Mouse (Mus musculus): Measurements from ENCODE around the gene Zfp248.

Gene Zfp248

DNA sequence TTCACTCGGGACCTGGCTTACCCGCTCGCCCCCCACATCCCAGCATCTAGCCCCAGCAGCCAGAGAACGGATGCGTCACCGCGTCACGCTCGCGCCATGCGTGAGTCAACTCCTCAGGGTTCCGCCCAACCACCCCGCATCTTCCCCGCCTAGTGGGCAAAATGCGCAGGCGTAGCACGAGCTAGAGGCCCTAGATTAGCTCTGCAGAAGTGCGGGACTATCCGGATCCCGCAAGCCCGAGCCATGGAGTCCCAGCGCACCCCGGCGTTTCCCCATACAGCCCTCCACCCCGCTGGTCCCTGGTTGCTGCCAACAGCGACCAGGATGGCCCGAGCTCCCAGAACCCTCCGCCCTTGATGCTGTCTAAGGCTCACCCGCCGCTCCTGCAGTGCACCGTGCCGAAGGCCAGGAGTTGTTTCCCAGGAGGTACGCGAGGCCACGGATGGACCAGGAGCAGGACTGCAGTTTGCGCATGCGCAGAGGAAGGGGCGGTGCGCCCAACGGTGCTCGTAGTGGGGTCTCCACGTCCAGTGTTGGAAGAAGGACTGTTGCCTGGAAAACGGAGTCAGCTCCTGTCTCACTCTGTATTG is at the start of gene Zfp248:
Gene Zfp248, minus strand, starts transcription at position 487 of the 590 bp plus-strand sequence.
- DNase-seq (ENCODE audit: low read depth): peak; percentile 97

DNA sequence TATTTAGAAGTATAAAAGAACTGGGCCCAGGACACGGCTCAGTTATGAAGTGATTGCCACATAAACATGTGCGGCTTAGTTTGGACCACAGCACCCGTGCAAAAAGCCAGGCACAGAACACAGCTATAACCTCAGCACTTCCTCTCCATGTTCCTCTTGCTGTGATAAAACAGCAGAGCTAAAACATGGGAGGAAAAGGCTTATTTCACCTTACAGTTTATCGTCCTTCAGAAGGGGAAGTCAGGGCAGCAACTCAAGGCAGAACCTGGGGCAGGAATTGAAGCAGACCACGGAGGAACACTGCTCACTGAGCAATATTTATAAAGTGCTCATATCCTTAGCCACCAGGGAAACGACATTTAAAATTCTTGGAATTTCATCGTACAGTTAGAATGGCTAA is 43.7 kb upstream of the Zfp248 start:
- DNase-seq (ENCODE audit: low read depth): no peak

DNA sequence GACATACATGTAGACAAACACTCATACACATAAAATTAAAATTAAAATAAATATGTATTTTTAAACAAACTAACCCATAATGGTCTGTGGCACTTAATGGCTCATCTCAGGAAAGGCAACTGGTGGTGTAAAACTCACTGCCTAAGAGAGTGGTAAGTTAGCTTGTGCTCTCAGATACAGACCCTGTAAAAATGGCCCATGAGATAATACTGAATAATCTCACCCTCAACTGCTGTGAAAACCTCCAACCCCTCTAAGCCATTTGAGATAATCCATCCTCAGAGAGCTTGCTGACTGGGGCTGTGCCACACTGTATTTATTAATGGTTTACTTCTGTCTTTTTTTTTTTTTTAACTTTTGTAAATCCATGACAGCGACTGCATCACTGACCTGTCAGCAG is 26.8 kb upstream of the Zfp248 start:
- DNase-seq (ENCODE audit: low read depth): no peak

DNA sequence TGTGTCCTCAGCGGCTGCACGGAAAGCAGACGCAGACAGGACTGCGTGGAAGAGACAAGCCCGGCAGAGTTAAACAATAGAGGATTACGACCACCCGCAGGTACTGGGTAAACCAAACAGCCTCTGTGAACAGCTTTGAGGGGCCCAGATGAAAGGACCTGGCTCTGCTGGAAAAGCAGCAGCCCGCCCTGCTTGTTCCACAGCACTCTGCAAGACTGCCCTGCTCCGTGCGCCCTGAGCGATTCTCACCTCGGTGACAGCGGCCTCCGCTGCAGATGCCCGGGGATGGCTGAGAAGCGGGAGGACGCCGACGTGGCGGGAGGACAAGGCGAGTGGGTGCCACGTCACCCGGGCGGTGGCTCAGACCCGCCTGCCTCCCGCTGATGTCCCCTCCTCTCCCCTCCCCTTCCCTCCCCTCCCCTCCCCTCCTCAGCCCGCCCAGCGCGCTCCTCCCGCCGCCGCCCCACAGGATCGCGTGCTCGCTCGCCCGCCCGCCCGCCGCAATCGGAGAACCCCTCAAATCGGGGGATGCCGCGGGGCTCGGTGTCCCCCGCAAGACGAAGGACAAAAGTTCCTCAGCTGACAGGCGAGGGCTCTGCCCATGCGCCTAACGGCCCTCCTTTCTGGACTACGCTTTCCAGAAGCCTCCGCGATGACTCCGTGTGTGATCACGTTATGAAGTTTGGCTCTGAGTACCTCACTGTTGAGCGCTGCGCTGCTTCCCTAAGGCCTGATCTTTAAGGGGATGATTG is 23.8 kb upstream of the Zfp248 start, which contains the start of gene Zfp9:
Gene Zfp9, minus strand, starts transcription at position 364 of the 752 bp plus-strand sequence.
- peak; percentile 95 for DNase-seq (ENCODE audit: low read depth)

DNA sequence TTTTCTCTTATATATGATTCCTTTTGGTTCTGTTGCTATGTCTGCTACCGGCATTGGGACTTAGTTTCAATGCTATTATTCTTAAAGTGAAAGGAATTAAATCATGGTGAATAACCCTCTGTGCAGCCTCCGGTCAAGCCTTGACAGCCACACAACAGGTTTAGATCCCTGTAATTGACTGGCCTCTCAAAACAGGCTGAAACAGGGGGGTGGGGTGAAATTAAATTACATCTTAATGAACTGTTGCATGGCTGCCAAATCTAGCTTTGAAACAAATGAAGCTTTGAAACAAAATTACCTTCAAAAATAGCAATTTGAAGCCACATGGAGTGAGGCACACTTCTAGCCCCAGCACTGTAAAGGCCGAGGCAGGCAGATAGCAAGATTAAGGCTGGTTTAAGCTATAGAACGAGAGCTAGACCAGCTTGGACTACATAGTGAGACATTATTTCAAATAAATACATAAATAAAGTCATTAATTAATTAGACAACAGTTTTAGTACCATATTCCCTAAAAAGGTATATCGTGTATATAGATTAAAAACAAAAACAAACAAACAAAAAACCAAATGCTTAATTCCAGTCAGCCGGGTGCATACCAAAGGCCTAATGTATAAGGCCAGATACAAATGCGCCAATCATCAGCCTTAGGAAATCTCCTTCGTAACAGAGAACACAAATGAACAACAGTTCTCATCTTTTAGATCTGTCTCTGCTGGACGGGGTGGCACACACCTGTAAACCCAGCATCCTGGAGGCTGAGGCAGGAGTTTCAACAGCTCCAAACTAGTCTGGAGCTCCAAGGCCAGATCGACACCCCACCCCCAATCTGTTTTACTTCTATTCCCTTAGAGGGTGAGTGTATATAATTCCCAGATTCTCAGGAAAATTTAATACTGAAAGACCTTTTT is 22.8 kb upstream of the Zfp248 start:
- DNase-seq (ENCODE audit: low read depth): peak; percentile 54

DNA sequence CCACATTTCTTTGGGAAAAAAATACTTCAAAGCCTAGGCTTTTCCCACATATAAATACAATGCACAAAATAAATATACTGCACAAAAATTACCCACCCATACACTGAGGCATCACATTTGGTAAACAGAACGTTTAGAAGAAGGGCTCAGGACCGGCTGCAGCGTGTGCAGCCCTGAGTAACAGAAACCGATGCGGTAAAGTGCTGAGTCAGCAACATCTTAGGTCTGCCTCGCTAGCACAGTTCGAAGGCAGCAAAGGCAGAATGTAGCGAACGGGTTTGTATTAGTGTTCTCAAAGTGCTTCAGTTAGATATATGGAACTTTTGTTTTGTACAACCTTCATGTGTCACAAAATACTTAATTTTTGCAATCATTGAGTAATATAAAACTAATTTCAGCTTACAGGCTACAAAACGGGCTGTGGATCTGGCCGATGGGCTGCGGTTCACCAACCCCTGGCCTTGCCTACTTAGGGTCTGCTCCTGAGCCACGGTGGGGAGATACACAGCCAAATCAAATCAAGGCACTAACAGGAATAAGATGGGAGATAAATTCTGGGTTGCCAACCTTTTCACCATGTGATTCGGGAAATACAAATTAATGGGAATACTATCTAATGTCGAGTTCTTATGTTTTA is 6.9 kb upstream of the Zfp248 start:
- no peak for DNase-seq (ENCODE audit: low read depth)

DNA sequence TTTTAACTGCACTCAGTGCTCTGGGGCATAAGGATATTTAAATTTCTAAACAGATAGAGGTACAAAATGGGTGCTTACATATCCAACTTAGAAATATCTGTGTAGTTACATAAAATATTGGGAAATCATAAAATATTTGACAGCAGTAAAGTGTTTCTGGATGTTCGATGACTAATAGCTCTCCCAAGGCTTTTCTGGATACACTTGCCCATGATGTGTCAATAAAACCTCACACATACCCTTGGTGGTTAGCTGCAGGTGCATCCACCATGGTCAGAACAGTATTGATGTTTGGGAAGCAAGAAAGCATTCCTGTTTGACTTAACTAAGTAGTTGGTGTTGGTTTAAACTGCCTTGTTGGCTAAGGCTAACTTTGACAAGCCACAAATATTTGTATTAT is 2.4 kb upstream of the Zfp248 start:
- DNase-seq (ENCODE audit: low read depth): peak; percentile 57

DNA sequence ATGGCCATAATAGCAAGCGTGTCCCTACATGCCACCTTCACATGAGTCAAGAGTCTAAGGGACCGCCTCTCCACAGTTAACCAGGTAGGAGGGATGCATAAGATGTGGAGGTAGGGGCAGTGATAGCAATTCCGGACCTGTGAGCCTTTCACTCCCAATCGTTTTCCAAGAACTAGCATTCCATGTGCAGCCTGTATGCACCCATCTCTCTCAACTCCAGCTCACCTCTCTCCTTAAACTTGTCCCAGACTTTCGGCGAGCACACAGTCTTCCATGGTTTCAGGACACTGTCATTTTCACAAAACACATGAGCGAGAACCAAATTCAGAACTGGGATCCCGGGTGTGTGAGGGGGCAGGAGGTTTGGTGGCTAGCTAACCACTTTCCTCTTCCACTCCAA is 876 bp downstream of the Zfp248 start:
- no peak for DNase-seq (ENCODE audit: low read depth)

DNA sequence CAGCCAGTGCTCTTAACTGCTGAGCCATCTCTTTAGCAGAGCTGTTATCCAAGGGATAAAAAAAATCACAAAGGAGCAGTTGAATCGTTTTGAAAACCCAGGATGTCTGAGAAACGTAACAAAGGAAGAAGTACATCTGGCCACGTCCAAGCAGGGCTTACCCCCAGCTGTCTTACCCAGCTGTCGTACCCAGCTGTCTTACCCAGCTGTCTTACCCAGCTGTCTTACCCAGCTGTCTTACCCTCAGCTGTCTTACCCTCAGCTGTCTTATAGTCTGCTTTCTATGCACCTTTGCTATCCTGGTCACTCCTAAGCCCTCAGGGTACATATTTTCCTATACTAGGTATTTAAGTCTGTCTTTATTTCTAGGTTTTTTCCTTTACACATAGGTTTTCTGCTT is 23.8 kb downstream of the Zfp248 start:
- no peak for DNase-seq (ENCODE audit: low read depth)

DNA sequence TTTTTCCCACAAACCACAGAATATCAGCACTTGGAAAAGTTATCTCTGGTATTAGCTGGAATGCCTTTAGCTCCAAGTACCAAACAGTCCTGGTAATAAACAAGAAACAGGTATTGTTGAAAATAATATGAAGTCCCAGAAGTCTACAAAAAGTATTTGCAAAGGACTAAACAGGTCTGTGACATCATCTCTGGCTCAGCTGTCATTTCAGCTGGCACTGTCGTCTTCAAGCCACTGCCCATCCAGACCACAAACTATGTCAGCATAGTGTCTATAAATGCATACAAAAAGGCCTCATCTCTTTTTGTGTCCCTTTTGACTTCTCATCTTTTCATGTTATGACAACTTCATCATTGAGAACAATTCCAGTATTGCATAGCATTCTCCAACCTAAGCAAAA is 28.7 kb downstream of the Zfp248 start:
- DNase-seq (ENCODE audit: low read depth): no peak

DNA sequence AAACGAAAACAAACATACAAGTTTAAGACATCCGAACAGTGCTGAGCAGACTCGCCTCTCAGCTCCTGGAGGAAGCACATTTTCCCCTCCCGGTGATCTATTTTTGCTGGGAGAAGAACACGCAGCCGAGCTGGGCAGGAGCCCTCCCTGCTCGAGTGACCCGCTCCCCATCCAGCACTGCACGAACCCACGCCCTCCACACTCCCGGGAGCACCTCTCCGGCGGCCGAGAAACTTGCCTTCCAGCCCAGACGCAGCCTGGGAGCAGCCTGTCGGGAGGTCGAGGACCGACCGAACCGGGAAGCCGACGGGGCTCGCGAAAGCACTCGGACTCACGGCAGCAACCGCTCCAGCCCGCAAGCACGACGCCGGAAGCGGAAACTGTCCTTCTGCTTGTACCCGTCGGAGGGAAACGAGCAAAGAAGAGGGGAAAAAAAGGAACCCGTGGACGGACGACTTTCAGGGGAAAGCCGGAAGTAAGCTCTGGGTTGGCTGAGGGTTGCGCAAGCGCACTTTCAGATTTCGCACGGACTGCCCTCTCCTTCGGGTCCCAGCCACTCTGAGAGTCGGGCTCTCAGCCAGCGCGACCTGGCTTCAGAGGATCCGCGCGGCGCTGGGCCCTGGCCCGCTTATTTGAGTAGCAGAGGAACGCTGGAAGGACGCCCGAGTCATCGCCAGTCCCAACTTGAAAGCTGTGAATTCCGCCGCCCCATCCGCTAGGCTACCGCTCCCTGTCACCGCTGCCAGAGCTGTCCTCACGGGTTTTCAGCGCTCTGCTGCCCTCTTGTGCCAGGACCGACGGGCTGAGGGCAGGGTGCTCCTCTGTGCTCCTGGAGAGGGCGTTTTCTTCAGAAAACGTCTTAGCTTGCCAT is 36.0 kb downstream of the Zfp248 start, which contains the start of gene Bms1:
Gene Bms1, minus strand, starts transcription at position 425 of the 871 bp plus-strand sequence.
- peak; percentile 99 for DNase-seq (ENCODE audit: low read depth)

DNA sequence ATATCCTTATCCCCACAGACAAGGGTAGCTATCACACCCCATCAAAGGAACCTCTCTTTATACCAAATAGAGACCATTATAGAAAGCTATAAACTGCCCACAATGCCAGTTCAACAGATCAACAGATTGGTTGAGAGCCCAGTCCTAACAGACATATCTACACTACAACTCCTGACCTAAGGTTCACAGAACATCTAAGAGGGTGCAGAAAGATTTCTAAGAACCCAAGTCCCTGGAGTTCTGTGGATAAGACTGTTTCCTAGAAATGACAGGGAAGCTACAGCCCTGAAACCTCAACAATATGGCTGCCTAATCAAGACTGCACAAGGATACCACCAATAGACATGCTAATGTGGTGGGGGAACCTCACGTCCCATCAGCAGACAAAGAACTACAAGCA is 44.9 kb downstream of the Zfp248 start:
- no peak for DNase-seq (ENCODE audit: low read depth)

DNA sequence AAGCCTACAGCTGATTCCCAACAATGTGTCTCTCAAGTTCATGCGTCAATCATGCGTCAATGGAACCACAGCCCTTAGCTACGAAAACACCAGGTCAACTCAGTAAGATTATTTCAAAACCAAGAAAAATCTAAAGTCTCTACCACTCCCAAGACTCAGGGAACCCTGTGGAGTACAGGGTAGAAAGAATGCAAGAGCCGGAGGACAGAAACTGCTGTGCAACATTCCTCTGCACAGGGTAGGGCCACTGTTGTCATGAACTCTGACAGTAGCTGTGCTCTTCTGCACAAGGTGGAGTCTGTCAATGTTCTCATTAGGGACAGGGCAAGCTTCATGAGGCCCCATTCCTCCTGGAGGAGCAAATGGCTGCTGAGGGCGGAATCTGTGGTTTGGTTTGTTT is 46.8 kb downstream of the Zfp248 start:
- DNase-seq (ENCODE audit: low read depth): no peak

DNA sequence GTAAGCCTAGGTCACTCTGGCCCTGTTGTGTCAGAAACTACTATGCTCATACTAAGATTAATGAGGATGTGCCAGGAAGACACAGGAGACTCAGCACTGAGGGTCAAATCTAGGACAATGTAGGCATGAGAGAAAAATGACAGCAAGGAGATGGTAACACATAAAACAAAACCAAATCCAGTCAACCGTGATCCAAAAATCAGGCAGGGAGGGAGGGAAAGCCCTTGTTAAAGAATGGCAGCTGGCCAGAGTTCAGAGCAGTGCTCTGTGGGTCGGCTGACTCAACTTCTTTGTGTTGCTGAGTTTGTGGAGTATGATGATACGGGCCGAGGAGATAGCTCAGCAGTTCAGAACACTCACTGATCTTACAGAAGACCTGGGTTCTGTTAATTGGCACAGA is 48.9 kb downstream of the Zfp248 start:
- peak; percentile 11 for DNase-seq (ENCODE audit: low read depth)

DNA sequence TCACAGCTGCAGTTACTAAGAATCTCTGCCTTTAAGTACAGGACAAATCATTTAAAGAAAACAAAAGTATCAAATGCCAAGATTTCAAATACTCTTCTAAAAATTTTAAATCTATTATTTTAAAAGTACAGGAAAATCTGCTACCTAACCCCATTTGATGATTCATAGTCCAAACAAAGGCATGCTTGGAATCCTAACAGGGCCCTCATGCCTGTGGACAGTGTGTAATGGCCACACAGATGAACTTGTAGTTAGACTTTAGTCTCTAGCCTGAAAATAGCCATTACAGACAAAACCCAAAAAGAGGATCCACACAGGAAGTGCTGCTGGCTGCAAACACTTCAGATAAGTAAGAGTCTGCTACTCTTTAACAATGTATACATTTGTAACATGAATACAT is 64.6 kb downstream of the Zfp248 start:
- peak; percentile 55 for DNase-seq (ENCODE audit: low read depth)

DNA sequence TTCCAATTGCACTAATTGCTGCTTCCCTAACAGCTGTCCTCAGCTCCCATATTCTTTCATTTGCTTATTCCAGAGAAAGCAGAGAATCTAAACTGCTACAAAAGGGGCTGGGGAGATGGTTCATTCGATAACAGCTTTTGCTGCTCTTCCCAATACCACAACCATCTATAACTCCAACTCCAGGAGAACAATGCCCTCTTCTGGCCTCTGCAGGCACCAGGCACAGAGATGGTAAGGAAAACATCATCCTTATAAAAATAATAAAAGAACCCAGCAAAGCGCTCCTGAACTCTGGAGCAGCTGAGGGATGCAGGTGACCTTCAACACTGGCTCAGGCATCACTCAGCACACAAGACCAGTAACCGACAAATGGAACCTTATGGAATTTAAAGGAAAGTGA is 69.4 kb downstream of the Zfp248 start:
- DNase-seq (ENCODE audit: low read depth): no peak

DNA sequence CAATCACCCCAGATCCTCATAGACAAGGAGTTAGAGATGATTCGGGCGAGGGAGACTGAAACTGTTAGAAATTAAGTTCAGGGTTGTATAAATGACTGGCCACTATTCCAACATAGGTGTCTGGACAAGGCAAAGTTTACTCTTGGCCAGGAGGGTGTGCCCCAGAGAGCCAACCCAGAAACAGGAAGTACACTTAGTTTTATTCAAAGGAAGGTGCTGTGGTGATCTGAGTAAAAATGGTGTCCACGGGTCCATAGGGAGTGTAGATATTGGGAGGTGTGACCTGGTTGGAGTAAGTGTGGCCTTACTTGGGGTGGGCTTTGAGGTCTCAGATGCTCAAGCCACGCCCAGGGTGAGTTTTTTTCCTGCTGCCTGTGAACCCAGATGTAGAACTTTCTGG is 74.1 kb downstream of the Zfp248 start:
- DNase-seq (ENCODE audit: low read depth): no peak

DNA sequence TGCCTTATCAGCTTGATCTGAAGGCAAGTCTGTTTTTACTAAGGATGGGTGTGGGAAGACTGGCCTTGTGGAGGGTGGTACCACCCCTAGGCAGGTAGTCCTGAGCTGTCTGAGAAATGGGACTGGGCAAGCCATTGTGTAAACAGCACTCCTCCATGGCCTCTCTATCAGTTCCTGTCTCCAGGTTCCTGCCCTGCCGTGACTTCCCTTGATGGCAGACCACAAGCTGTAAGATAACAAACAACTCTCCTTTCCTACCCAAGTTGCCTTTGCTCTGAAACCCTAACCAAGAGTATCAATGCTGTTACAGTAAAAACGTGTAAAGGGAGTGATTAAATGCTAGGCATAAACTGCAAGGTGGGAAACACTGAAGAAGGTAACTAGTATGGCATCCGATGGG is 74.7 kb downstream of the Zfp248 start:
- DNase-seq (ENCODE audit: low read depth): no peak

DNA sequence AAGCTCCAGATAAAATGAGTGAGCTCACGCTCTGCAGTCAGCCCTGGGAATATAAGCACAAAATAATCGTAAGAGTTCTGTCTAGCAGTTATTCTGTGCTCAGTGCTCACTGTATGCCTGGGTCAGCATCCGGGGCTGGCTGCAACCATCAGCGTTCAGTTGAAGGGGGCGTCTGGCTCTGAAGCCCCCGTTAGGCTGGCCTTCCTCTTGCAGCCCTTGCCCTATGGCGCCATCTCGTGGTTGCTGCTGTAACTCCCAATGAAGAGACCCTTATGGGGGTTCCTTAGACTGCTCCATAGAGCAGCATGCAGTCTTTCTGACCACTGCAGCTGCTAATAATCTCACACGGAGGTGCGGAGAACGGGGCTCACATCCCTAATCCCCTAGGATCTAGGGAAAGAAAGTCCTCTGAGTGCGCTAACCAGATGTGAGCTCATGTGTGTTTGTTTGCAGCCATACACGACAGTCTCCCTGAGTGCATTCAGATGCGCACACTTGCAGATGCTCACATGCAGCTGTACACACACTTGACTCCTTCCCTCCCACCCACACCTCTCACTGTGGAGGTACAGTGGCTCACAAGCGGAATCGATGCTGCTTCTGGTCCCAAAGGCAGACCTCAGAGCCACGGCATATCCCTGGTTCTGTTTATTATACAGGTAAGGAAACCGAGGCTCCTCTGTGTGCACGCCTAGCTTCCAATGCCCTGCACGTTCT is 75.7 kb downstream of the Zfp248 start:
- peak; percentile 77 for DNase-seq (ENCODE audit: low read depth)

DNA sequence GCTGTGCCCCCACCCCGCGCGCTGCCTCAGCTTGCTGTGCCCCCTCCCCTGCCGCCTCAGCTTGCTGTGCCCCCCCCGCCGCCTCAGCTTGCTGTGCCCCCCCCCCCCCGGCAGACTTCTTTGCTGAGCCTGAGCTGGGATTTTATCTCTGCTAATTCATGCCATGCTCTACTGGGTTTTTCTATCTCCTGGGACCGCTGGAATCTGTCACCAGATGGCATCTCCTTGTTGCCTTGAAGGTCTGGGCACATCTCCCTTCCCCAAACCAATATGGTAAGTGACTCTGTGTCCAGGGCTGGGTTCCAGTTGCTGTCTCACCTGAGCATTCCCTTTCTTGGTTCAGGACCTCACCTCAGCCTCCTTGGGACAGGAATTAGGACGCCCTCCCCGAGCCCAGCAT is 77.7 kb downstream of the Zfp248 start:
- no peak for DNase-seq (ENCODE audit: low read depth)
